Comparison of ENCODE assay signal across 26 mouse cellular contexts in the genomic region with DNA sequence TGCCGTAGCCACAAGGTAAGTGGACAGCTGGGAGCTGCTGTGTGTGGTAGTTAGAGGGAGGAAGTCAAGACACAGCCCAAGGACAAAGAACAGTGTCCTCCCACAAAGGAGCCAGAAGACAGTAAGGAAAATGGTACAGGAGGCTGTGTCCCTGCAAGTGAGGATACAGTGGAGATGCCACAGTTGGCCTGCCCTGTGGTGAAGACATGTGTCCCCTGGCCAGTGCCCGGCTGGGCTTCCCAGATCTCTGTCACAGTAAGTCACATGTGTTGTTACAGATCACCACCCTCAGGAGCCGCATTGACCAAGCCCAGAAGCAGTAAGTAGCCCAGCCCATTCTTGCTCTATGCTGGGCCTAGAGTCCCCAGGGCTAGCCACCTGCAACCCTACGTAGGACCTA. TPM values are rescaled to one million over a fixed set of nuclear protein-coding genes. Genes with fewer than 3 reads are reported as not detected.
DNase-seq lines count a peak whose midpoint lies in the region; ATAC-seq lines count a peak whose summit lies in the region.
"Had no signal": no experiment of that assay in that cellular context is flagged by ENCODE, and none has a peak within 500 bp of the region (broad histone marks: within the 10 kb centered on the region; RNA-seq: fewer than 3 reads in every experiment).

No protein-coding gene starts in this region.

- no peaks in the 10 kb centered on the region for H3K36me3 ChIP-seq in heart, embryonic 11.5 days (ENCODE audit: control insufficient read depth, insufficient read depth, low read length)
- H3K36me3 ChIP-seq in embryonic facial prominence, embryonic 10.5 days (replicated peaks): no peaks in the 10 kb centered on the region
- H3K36me3 ChIP-seq in embryonic facial prominence, embryonic 13.5 days: no peaks in the 10 kb centered on the region
- no peaks in the 10 kb centered on the region for H3K36me3 ChIP-seq in limb, embryonic 15.5 days
- H3K36me3 ChIP-seq: forebrain, embryonic 15.5 days; heart, embryonic 13.5 days; hindbrain, embryonic 13.5 days; liver, embryonic 15.5 days; lung, embryonic 15.5 days had no signal

- H3K4me1 ChIP-seq in heart, embryonic 11.5 days (ENCODE audit: control insufficient read depth, insufficient read depth, low read length): peaks cover 42% of the 10 kb centered on the region
- H3K4me1 ChIP-seq in embryonic facial prominence, embryonic 10.5 days: peaks cover 41% of the 10 kb centered on the region
- H3K4me1 ChIP-seq in embryonic facial prominence, embryonic 13.5 days: peaks cover 51% of the 10 kb centered on the region
- H3K4me1 ChIP-seq in limb, embryonic 15.5 days: peaks cover 44% of the 10 kb centered on the region

- no peaks in the 10 kb centered on the region for H3K27me3 ChIP-seq in heart, embryonic 11.5 days (ENCODE audit: control insufficient read depth, insufficient read depth, low read length)
- peaks cover 4% of the 10 kb centered on the region; the same call in 1 of the 2 replicates for H3K27me3 ChIP-seq in embryonic facial prominence, embryonic 10.5 days (replicated peaks; ENCODE audit: low read depth, poor library complexity, severe bottlenecking)
- no peaks in the 10 kb centered on the region for H3K27me3 ChIP-seq in embryonic facial prominence, embryonic 13.5 days
- H3K27me3 ChIP-seq in limb, embryonic 15.5 days: no peaks in the 10 kb centered on the region
- H3K27me3 ChIP-seq: forebrain, embryonic 15.5 days; heart, embryonic 13.5 days; hindbrain, embryonic 13.5 days; liver, embryonic 15.5 days; lung, embryonic 15.5 days had no signal

- intact Hi-C loops in left cerebral cortex, postnatal 14 days (cut with DNase I): no loop called here

- no peak for ATAC-seq in heart, embryonic 11.5 days (replicated peaks; ENCODE audit: insufficient number of reproducible peaks, low FRiP score, low TSS enrichment)
- no peak for ATAC-seq in embryonic facial prominence, embryonic 13.5 days (ENCODE audit: insufficient number of reproducible peaks, insufficient read depth, low FRiP score, low TSS enrichment, low read depth)
- no peak for ATAC-seq in limb, embryonic 15.5 days (ENCODE audit: insufficient number of reproducible peaks, low FRiP score, low TSS enrichment, low read depth)
- ATAC-seq: forebrain, embryonic 15.5 days; intestine, postnatal 0 days had no signal

- 0 out of 2 replicates have a peak overlapping the region, but pooled peaks have one; percentile 4 for H3K9ac ChIP-seq in heart, embryonic 11.5 days (ENCODE audit: low read depth, low read length)
- H3K9ac ChIP-seq in embryonic facial prominence, embryonic 13.5 days: no peak overlapping the region
- H3K9ac ChIP-seq in limb, embryonic 15.5 days: no peak overlapping the region
- H3K9ac ChIP-seq: forebrain, embryonic 15.5 days; heart, embryonic 13.5 days; hindbrain, embryonic 13.5 days; liver, embryonic 15.5 days; lung, embryonic 15.5 days had no signal

- no peaks in the 10 kb centered on the region for H3K9me3 ChIP-seq in heart, embryonic 11.5 days (replicated peaks; ENCODE audit: control insufficient read depth, low read length)
- no peaks in the 10 kb centered on the region for H3K9me3 ChIP-seq in embryonic facial prominence, embryonic 10.5 days
- no peaks in the 10 kb centered on the region for H3K9me3 ChIP-seq in embryonic facial prominence, embryonic 13.5 days
- no peaks in the 10 kb centered on the region for H3K9me3 ChIP-seq in limb, embryonic 15.5 days
- H3K9me3 ChIP-seq: forebrain, embryonic 15.5 days; heart, embryonic 13.5 days; hindbrain, embryonic 13.5 days; liver, embryonic 15.5 days; lung, embryonic 15.5 days had no signal

- WGBS in heart, embryonic 11.5 days (ENCODE audit: insufficient replicate concordance): 82% methylated on average over 4 of the region's 4 CpGs
- 92% methylated on average over 4 of the region's 4 CpGs for WGBS in embryonic facial prominence, embryonic 10.5 days
- 80% methylated on average over 4 of the region's 4 CpGs for WGBS in embryonic facial prominence, embryonic 13.5 days
- WGBS in limb, embryonic 15.5 days: 77% methylated on average over 4 of the region's 4 CpGs

- no peak overlapping the region for H3K27ac ChIP-seq in heart, embryonic 11.5 days (ENCODE audit: low read depth, low read length)
- H3K27ac ChIP-seq in embryonic facial prominence, embryonic 10.5 days (replicated peaks): peak overlapping the region; percentile 88
- peak overlapping the region; percentile 98 for H3K27ac ChIP-seq in embryonic facial prominence, embryonic 13.5 days
- H3K27ac ChIP-seq in limb, embryonic 15.5 days: peak overlapping the region; percentile 95; the same call in 1 of the 2 replicates
- H3K27ac ChIP-seq: forebrain, embryonic 15.5 days; heart, embryonic 13.5 days; hindbrain, embryonic 13.5 days; liver, embryonic 15.5 days; lung, embryonic 15.5 days had no signal

- DNase-seq in heart, postnatal 4 days: no peak
- no peak for DNase-seq in embryonic facial prominence, embryonic 10.5 days (ENCODE audit: low spot score)
- DNase-seq in left cerebral cortex, postnatal 14 days (ENCODE audit: low spot score in 2 of 2): no peak
- DNase-seq: B cell, adult 2 months; cerebellum, adult 2 months; cerebellum, postnatal 14 days; heart, postnatal 10 days; kidney, postnatal 25 days; liver; right cerebral cortex, postnatal 14 days had no signal

- H3K4me3 ChIP-seq in heart, embryonic 11.5 days (ENCODE audit: low read depth, low read length): no peak overlapping the region
- H3K4me3 ChIP-seq in embryonic facial prominence, embryonic 10.5 days: no peak overlapping the region
- H3K4me3 ChIP-seq in embryonic facial prominence, embryonic 13.5 days: no peak overlapping the region
- no peak overlapping the region for H3K4me3 ChIP-seq in limb, embryonic 15.5 days
- H3K4me3 ChIP-seq: forebrain, embryonic 15.5 days; heart, embryonic 13.5 days; hindbrain, embryonic 13.5 days; liver, embryonic 15.5 days; lung, embryonic 15.5 days had no signal

- no peak overlapping the region for H3K4me2 ChIP-seq in heart, embryonic 11.5 days
- H3K4me2 ChIP-seq in embryonic facial prominence, embryonic 13.5 days: no peak overlapping the region
- H3K4me2 ChIP-seq in limb, embryonic 15.5 days: no peak overlapping the region
- H3K4me2 ChIP-seq: forebrain, embryonic 15.5 days; heart, embryonic 13.5 days; hindbrain, embryonic 13.5 days; liver, embryonic 15.5 days; lung, embryonic 15.5 days; midbrain, embryonic 11.5 days had no signal

RNA-seq across cellular contexts. Expression of a gene that starts 15.4 kb away (rescaled TPM):
- 16.0 and 16.3 TPM in 2 replicates for polyA plus RNA-seq in heart, embryonic 11.5 days (2014; fragmentation: Nextera tagmentation; extraction: Ambion mirVana)
- 10 to 100 TPM in 1 of 2 experiments, under 1 TPM in 1; 0.98 to 10.9 TPM for total RNA-seq in heart, postnatal 4 days (2021)
- polyA plus RNA-seq in embryonic facial prominence, embryonic 10.5 days (2016; fragmentation: Nextera tagmentation; extraction: Ambion mirVana): 1.4 and 1.6 TPM in 2 replicates
- 3.8 and 5.8 TPM in 2 replicates for polyA plus RNA-seq in embryonic facial prominence, embryonic 13.5 days (2015; fragmentation: Nextera tagmentation; extraction: Ambion mirVana)
- polyA plus RNA-seq in limb, embryonic 15.5 days (2015; fragmentation: Nextera tagmentation; extraction: Ambion mirVana): 154 and 517 TPM in 2 replicates
- not detected for total RNA-seq in left cerebral cortex, postnatal 14 days (2021)
- total RNA-seq: layer of hippocampus, adult 18-20 months; left cerebral cortex, adult 18-20 months; left cerebral cortex, postnatal 25 days; megakaryocyte progenitor cell, adult 5-6 weeks had no signal
- polyA plus RNA-seq: small intestine, adult 2 months; testis, adult 2 months had no signal

RNA-seq across cellular contexts. Expression of a gene that starts 18.4 kb away (rescaled TPM):
- 15.4 and 19.3 TPM in 2 replicates for polyA plus RNA-seq in heart, embryonic 11.5 days (2014; fragmentation: Nextera tagmentation; extraction: Ambion mirVana)
- 1 to 10 TPM; 3.7 to 6.4 TPM for total RNA-seq in heart, postnatal 4 days (2021)
- polyA plus RNA-seq in embryonic facial prominence, embryonic 10.5 days (2016; fragmentation: Nextera tagmentation; extraction: Ambion mirVana): 18.1 and 22.4 TPM in 2 replicates
- 36.0 and 36.7 TPM in 2 replicates for polyA plus RNA-seq in embryonic facial prominence, embryonic 13.5 days (2015; fragmentation: Nextera tagmentation; extraction: Ambion mirVana)
- polyA plus RNA-seq in limb, embryonic 15.5 days (2015; fragmentation: Nextera tagmentation; extraction: Ambion mirVana): 28.8 and 30.5 TPM in 2 replicates
- 1 to 10 TPM; 4.1 to 8.0 TPM for total RNA-seq in left cerebral cortex, postnatal 14 days (2021)

RNA-seq across cellular contexts. Expression of a gene that starts 53.4 kb away (rescaled TPM):
- 31.4 and 32.1 TPM in 2 replicates for polyA plus RNA-seq in heart, embryonic 11.5 days (2014; fragmentation: Nextera tagmentation; extraction: Ambion mirVana)
- total RNA-seq in heart, postnatal 4 days (2021): 100 to 1,000 TPM in 1 of 2 experiments, 10 to 100 TPM in 1; 93.3 to 108 TPM
- 20.9 and 21.4 TPM in 2 replicates for polyA plus RNA-seq in embryonic facial prominence, embryonic 10.5 days (2016; fragmentation: Nextera tagmentation; extraction: Ambion mirVana)
- polyA plus RNA-seq in embryonic facial prominence, embryonic 13.5 days (2015; fragmentation: Nextera tagmentation; extraction: Ambion mirVana): 28.5 and 29.2 TPM in 2 replicates
- 57.3 and 63.3 TPM in 2 replicates for polyA plus RNA-seq in limb, embryonic 15.5 days (2015; fragmentation: Nextera tagmentation; extraction: Ambion mirVana)
- total RNA-seq in left cerebral cortex, postnatal 14 days (2021): 1 to 10 TPM; 6.4 to 7.7 TPM
